Mouse (Mus musculus): Measurements from ENCODE around the gene Tent2.

DNA sequence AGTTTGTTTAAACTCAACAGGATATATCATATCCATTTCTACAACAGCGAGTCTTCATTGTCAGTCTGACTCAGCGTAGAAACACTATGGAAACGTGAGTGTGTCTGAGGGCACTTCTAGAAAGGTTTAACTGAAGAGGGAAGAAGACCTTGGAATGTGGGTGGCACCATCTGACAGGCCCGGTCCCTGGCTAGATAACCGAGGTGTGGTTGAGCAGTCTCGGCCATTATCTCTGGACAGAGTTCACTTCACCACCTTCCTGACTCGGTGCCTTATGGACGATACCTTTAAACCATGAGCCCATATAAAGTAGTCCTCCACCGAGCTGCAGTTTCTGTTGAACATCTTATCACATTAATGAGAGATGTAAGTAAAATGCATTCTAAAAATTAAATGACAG, 46.9 kb upstream of the Tent2 start:
- TF ChIP-seq CTCF (conservative IDR thresholded peaks at IDR 0.05 in 1 of 2, IDR thresholded peaks at IDR 0.05 in 1 of 2; ENCODE audit: low read depth in 2 of 2, low read length in 2 of 2) (no peak), NELFE (IDR thresholded peaks at IDR 0.05; ENCODE audit: low read depth, low read length) (no peak), ZKSCAN1 (IDR thresholded peaks at IDR 0.05; ENCODE audit: borderline replicate concordance, low read depth, low read length) (no peak), MAFK (IDR thresholded peaks at IDR 0.05; ENCODE audit: insufficient replicate concordance, low read length) (no peak), MAX (IDR thresholded peaks at IDR 0.05; ENCODE audit: low read length) (no peak)

All from CH12.LX (cell line).